Mouse (Mus musculus): ENCODE measurements around the gene 4933424G06Rik.
"Not testable (repeated sequence)": the region's sequence is repeated elsewhere in the genome, so short reads cannot be mapped to it uniquely, and the experiment has no call there.

The 4933424G06Rik gene

DNA sequence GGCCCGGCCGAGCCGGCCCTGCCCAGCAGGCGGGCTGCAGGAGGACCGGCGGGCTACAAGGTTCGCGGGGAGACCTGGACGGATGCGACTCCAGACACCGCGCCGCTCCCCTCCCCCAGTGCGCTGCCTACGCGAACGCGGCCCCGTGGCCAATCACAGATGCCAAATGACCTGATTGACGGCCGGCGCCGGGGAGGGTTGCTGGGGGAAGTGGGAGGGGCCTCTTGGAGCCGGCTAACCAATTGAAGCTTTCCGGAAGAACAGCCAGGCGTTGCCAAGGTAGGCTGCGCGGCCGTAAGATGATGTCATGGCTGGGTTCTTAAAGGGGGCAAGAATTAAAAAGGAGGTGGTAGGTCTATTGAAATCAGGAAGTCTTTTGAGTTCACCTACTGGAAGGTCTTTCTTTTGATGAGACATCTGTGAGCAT is at the start of gene 4933424G06Rik:
TSS of gene 4933424G06Rik (plus strand) at position 296 of the 427 bp plus-strand sequence.
- DNase-seq, result peak; percentile 99

DNA sequence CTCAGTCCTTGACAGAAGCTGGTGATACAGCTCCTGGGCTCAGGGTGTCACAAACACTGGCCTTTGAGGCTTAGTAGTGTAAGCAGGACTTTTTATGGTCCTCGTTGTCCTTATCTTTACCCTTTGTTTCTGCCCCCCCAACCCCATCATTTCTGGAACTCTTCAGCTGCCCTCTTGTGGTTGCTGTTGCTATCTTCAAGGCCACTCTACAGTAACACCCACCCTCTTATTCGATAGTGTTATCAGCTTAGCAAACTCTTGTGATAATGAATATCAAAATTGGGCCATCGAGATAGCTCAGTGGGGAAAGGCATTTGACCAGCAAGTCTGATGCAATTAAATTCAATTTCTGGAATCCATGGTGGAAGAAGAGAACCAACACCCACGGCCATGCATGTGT is 45.5 kb upstream of the 4933424G06Rik start:
- DNase-seq, result peak; percentile 36

DNA sequence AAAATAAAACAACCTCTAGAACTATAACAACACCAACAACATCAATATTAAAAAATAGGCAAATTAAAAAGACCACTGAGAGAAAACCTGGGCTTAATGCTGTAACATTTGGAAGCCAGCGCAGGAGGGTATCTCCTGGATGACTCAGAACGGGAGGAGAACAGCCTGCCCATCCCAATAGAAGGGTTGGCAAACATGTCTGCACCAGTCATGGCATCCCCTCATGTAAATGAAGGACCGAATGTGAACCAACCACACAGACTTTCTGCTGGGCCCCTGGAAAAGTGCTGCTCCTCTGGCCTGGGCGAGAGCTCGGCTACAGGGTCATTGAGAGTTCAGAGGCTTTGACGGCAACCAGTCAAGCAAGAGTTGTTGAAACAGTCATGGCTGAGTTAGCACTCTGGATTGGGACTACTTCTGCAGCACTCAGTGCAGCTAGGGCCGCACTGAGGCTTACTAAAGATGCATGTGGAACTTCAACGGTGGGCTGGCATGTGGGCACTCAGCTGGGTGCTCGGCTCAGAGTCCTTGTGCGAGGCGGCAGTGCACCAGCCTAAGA is 44.7 kb upstream of the 4933424G06Rik start:
- no peak for DNase-seq

DNA sequence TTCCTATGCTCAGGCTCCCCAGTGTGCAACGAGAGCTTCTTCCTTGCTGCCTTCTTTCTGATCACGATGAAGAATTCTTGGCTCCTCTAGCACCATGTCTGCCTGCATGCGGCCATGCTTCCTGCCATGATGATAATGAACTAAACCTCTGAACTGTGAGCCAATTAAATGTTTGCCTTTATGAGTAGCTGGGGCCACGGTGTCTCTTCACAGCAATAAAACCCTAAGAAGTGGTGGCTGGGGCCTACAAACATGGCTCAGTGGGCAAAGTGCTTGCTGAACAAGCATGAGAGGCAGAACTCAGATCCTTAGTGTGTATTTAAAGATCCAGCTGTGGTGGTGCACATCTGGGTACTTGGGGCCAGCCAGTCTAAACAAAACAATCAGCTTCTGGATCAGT is 44.0 kb upstream of the 4933424G06Rik start:
- no peak for DNase-seq

GRCm38 (mm10) chr1:36668007-36668406 is 41.9 kb upstream of the 4933424G06Rik start:
- DNase-seq, result not testable (repeated sequence)

DNA sequence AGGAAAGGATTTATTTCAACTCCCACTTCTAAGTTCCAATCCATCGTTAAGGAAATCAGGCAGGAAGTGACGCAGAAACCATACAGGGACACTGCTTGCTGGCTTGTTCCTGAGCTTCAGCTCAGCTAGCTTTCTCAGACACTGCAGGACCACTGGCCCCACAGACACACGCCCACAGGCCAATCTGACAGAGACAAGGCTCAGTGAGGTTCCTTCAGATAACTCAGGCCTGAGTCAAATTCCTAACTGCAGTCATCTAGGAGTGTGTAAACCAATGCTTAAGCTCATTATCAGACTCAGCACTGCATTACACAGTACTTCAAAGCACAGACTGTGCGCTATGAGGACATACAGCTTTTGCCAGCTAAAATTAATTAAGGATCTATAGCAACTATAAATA is 39.7 kb upstream of the 4933424G06Rik start:
- DNase-seq, result no peak

DNA sequence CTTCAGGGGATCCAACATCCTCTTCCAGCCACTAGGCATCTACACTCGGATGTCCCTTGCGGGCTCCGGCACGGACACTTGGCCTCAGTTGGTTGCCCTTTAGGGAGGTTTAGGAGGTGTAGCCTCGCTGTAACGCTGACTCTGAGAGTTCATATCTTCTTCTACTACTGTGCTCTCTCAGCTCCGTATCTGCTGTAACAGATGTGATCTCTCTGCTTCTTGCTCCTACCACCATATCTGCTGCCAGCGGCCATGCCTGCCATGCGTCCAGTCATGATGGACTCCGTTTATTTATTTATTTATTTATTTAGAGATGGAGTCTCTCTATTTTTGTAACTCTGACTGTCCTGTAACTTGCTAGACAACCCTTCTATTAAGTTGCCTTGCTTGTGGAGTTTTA is 38.7 kb upstream of the 4933424G06Rik start:
- DNase-seq, result no peak

DNA sequence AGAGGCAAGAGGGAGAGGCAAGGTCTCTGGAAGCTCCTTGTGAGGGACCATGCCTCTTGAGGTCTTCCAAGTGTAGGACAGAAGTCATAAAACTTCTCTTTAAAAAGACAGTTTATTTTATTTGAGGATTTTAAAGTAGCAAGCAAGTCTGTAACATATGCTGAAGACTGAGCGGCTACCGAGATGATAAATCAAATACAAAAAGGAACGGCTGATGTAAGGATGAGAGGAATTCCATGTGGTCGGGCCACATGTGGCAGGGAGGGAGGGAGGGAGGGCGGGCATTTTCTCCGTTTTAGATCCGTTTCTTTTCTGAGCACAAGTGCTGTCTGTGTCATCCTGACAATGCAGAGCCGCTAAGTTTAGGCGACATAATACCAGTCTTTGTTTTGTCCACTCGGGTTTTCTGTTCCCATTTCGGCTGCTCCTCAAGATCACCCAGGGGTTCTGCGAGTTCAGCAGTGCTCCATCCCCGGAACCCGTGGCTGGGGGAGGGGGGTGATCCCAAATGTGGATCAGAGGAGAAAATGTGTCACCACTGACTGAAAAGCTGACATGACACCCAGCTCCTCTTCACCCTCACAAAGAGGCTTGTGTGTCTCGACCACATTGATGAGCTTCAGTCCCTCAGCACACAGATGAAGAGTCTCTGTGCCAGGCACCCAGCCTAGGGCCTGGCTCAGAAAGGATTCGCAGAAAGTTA is 37.1 kb upstream of the 4933424G06Rik start:
- no peak for DNase-seq

- DNase-seq, result no peak
Observed at GRCm38 (mm10) chr1:36674936-36675335, 35.0 kb upstream of the 4933424G06Rik start.

DNA sequence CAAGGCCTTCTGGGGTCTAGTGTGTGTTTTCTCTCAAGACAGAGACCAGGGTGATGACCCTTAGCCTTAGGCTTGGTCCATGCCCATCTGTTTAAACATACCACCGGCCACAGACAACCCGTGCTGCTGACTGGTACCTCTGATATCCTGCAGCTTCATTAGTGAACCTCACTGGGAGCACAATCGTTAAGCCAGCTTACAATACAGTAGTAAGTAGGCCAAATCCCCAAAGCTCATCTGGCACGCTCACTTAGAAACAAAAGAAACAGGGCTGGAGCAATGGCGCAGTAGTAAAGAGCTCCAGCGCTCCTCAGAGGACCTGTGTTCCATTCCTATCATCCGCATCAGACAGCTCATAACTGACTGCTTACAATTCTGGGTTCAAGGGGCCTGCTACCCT is 29.1 kb upstream of the 4933424G06Rik start:
- DNase-seq, result no peak

- no peak for DNase-seq
Observed at GRCm38 (mm10) chr1:36682620-36683355, 27.2 kb upstream of the 4933424G06Rik start, which contains the start of gene Fam178b. Gene Fam178b, minus strand, starts transcription at chr1:36683183.

- DNase-seq, result peak; percentile 83
Observed at GRCm38 (mm10) chr1:36683810-36684467, 26.0 kb upstream of the 4933424G06Rik start.

DNA sequence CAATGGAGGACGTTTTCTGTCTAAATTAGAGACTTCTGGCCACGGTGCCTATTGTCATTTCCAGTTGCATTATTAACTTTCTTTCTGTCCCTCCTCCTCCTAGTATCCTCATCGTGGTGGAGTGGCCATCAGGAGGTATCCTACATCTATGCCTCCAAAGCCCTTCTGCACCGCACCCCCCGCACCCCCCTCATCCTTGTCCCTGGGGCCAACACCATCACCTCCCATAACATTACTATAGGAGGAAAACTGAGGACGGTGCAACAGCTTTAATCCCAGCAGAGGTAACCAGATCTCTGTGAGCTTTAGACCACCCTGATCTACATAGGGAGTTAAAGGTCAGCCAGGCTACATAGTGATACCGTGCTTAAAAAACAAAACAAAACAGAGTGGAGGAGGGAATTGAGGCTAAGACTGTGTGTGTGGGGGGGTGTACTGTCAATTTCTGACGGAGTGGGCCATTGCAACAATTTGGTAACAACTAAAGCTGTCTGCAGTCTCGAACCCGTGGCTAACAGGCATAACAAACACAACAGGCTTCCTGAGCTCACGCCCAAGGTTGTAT is 19.2 kb upstream of the 4933424G06Rik start:
- DNase-seq, result no peak

DNA sequence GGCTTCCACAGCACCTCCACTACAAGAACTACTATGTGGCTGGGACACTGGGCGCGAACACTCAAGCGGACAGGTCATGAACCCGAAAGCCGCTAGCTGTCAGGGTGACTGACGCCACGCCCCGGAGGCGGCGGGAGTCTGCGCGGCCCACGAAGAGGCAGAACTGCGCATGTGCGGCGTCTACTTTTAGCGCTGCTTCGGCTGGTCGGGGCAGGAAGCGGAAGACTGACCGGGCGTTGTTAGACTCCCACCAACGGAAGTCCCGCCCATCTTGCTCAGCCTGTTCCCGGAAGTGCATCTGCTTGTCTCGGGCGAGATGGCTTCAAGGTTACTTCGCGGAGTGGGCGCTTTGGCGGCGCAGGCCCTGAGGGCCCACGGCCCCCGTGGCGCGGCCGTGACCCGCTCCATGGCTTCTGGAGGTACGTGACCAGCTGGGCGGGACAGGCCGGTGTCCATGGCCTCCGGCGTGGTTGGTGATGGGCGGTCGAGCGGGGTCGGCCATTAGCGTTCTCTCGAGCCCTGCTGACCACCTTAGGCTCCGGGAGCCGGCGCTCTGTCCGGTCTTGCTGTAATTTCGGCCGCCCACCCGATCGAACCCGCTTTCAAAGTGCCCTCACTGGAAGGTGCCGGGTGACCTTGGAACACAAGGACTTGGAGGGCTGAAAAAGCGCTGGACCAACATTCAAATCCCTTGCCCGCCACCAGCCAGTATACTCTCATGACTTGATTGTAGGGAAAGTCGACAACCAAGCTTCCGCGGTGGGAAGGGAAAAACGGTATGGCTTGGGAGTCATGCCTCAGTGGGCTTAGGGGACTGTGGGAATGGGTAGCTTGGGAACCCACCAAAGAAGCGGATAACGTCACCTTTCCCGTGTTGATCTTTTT is 18.4 kb upstream of the 4933424G06Rik start, which contains the start of gene Cox5b:
TSS of gene Cox5b (plus strand) at position 179 of the 885 bp plus-strand sequence.
- peak; percentile 98 for DNase-seq

GRCm38 (mm10) chr1:36694871-36695270 is 15.1 kb upstream of the 4933424G06Rik start:
- no peak for DNase-seq

- no peak for DNase-seq
Observed at GRCm38 (mm10) chr1:36696411-36696810, 13.5 kb upstream of the 4933424G06Rik start.

- no peak for DNase-seq
Observed at GRCm38 (mm10) chr1:36697030-36697429, 12.9 kb upstream of the 4933424G06Rik start.

DNA sequence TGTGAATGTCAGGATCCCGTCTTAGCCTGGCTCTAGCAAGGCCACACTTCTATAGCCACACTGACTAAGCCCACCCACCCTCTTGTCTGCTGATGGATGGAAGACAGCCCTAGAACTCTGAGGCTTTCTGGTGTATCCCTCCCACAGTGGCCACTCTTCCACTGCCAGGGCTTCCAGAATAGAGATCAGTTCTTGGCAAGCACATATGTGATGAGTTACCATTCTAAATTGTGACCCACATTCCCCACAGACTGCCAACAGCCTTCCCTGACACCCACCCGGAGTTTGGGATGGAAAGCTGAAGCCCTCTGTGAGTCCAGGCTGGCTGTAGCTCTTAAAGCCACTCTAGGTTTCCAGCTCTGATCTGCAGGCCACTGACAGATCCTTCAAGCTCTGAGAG is 2.8 kb upstream of the 4933424G06Rik start:
- no peak for DNase-seq

GRCm38 (mm10) chr1:36707797-36708196 is 2.2 kb upstream of the 4933424G06Rik start:
- no peak for DNase-seq

DNA sequence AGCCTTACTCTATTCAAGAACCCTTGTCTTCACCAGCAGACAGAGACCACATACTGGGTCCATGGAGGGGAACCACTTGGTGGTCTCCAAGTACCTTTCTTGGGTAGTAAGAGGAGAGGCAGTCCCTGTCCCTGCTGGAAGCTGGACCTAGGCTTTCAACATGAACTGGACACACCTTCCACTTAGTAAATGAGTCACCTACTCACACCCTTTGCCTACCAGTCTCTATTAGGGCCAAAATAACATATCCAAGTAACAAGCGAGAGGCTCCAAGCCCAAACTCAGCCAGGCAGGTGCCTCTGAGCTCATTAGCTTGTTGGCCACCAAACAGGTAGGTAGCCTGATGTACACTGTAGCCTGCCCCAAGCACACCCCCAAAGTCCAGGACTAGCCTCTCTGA is 1.3 kb upstream of the 4933424G06Rik start:
- no peak for DNase-seq

DNA sequence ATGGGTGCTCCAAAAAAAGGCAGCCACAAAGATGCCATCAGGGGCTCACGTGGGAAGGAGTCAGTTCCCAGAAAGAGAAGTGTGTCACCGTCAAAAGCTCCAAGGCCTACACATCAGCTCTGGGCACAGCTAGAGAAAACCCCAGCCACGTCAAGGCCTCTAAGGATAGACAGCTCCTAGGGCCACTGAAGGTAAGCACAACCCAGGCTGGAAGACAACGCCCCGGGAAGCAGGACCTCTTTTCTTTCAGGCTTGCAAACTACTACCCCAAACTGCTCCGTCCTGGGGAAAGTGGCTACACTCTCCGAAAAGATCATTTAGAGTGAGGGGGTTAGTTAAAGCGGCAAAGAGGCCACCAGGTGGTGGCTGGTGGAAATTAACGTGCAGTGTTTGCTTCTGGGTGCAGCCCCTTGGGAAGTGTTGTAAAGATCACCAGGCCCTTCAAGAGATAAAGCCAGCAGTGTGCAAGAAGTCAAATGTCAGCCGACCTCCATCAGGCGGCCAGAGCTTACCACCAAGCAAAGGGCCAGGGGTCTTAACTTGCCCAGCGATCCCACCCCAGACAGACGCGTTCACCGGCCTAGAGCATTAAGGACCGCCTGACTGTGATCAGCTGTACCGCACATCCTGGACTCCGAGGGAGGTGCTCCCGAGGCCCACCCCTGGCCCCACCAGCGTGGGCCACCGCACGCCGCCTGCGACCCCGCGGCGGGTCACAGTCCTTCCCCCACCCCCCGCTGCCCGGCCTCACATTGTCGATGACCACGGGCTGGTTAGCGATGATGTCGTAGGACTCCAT is 695 bp upstream of the 4933424G06Rik start:
- DNase-seq, result peak; percentile 30
